Mouse (Mus musculus) E14TG2a.4 (cell line): ENCODE measurements at regions not wholly inside any gene's neighbourhood (a gene's known extent, or its start where the extent isn't known, plus 50 kb on each side); places are given as distances from the start of the nearest gene placed in this dataset.

ENCODE experiments used
- CTCF ChIP-seq: conservative IDR thresholded peaks from 2 replicates; pipeline ENCODE4 v1.5.1; 2014; ENCODE audit warnings: low read length
- NANOG ChIP-seq: IDR thresholded peaks from 2 replicates; pipeline ENCODE4 v1.6.1; 2014; ENCODE audit warnings: borderline replicate concordance, low read length, mixed read lengths

DNA sequence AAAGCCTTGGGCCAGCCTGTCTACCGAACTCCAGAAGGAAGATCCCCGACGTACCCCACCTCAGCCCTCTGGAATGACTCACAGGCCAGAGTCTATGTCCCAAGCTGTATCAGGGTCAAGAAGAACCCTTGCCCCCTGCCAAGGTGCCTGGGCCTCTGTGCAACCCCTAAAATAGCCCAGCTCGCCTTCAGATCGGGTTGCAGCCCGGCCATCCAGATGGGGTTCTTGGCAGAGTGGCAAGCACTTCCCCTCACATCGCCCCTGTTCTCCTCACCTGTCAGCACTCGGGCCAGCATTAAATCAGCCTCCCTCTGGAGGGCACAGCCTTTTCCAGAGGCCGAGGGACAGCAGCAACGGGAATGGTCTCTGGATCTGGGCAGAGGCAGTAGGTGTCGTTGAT lies 83.2 kb upstream of the Wnt4 start:
- TF ChIP-seq CTCF (no peak), NANOG (no peak)
